In the genomic region with DNA sequence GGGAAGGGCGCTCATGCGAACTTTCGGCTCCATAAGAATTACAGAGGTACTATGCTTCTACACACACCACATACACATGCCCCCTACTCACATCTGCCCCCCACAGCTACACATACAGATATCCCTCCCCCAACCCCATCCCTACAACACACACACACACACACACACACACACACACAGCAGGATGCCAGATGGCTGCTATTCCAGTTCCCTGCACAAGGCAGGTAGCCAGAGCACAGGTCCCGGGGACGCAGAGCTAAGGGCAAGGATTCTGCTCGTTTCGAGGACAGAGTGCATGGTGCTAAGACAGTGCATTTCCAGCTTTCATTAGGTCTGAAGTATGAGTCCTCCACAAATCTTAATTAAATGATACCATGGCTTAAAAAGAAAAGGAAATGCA, we compare ENCODE assay signal across 18 mouse cellular contexts.
A peak's percentile ranks its signal among the peaks of the same experiment; 100 is the strongest.
DNase-seq lines count a peak whose midpoint lies in the region; ATAC-seq lines count a peak whose summit lies in the region.
"Had no signal": no experiment of that assay in that cellular context is flagged by ENCODE, and none has a peak within 500 bp of the region (broad histone marks: within the 10 kb centered on the region; RNA-seq: fewer than 3 reads in every experiment).

No protein-coding gene starts in this region.

- 0 out of 2 replicates have a peak, but pooled peaks have one; percentile 11 for ATAC-seq in forebrain, embryonic 16.5 days
- ATAC-seq in forebrain, embryonic 12.5 days (ENCODE audit: low FRiP score) = no peak
- no peak for ATAC-seq in limb, embryonic 13.5 days (ENCODE audit: low FRiP score, low read depth)
- ATAC-seq in limb, embryonic 15.5 days (ENCODE audit: insufficient number of reproducible peaks, low FRiP score, low TSS enrichment, low read depth) = no peak

- H3K27me3 ChIP-seq in forebrain, embryonic 16.5 days (replicated peaks; ENCODE audit: control insufficient read depth, insufficient read depth, low read length) = no peaks in the 10 kb centered on the region
- no peaks in the 10 kb centered on the region for H3K27me3 ChIP-seq in forebrain, embryonic 12.5 days
- H3K27me3 ChIP-seq in limb, embryonic 13.5 days = no peaks in the 10 kb centered on the region
- H3K27me3 ChIP-seq in limb, embryonic 10.5 days (ENCODE audit: low read depth, poor library complexity, severe bottlenecking) = no peaks in the 10 kb centered on the region
- no peaks in the 10 kb centered on the region for H3K27me3 ChIP-seq in limb, embryonic 15.5 days
- H3K27me3 ChIP-seq: embryonic facial prominence, embryonic 12.5 days; hindbrain, embryonic 12.5 days; liver, embryonic 13.5 days; midbrain, embryonic 12.5 days had no signal

- no peaks in the 10 kb centered on the region for H3K9me3 ChIP-seq in forebrain, embryonic 16.5 days (ENCODE audit: control insufficient read depth, low read length)
- no peaks in the 10 kb centered on the region for H3K9me3 ChIP-seq in forebrain, embryonic 12.5 days
- H3K9me3 ChIP-seq in limb, embryonic 13.5 days = no peaks in the 10 kb centered on the region
- no peaks in the 10 kb centered on the region for H3K9me3 ChIP-seq in limb, embryonic 10.5 days (replicated peaks)
- no peaks in the 10 kb centered on the region for H3K9me3 ChIP-seq in limb, embryonic 15.5 days
- H3K9me3 ChIP-seq: embryonic facial prominence, embryonic 12.5 days; hindbrain, embryonic 12.5 days; liver, embryonic 13.5 days; midbrain, embryonic 12.5 days had no signal

- H3K27ac ChIP-seq in forebrain, embryonic 16.5 days (ENCODE audit: low read length) = no peak overlapping the region
- H3K27ac ChIP-seq in forebrain, embryonic 12.5 days = no peak overlapping the region
- peak overlapping the region; percentile 28; the same call in 1 of the 2 replicates for H3K27ac ChIP-seq in limb, embryonic 13.5 days
- H3K27ac ChIP-seq in limb, embryonic 10.5 days = no peak overlapping the region
- H3K27ac ChIP-seq in limb, embryonic 15.5 days = 0 out of 2 replicates have a peak overlapping the region, but pooled peaks have one; percentile 28
- H3K27ac ChIP-seq: hindbrain, embryonic 12.5 days; midbrain, embryonic 12.5 days had no signal

- DNase-seq in limb, embryonic 10.5 days (ENCODE audit: low spot score) = no peak
- DNase-seq in cerebellum, adult 18-20 months = peak; percentile 18 to 33
- no peak for DNase-seq in right cerebral cortex, adult 18-20 months
- DNase-seq: adrenal gland, postnatal 10 days; B cell, adult 2 months; gastrocnemius, postnatal 36 days; kidney, adult 9 months; liver, embryonic 13.5 days; spleen, adult 18-20 months; thymus, postnatal 4 days had no signal

- no peak overlapping the region for H3K9ac ChIP-seq in forebrain, embryonic 16.5 days (replicated peaks; ENCODE audit: low read depth, low read length)
- H3K9ac ChIP-seq in forebrain, embryonic 12.5 days = no peak overlapping the region
- H3K9ac ChIP-seq in limb, embryonic 13.5 days = no peak overlapping the region
- H3K9ac ChIP-seq in limb, embryonic 15.5 days = no peak overlapping the region
- H3K9ac ChIP-seq: embryonic facial prominence, embryonic 12.5 days; hindbrain, embryonic 12.5 days; liver, embryonic 13.5 days; midbrain, embryonic 12.5 days had no signal

- H3K36me3 ChIP-seq in forebrain, embryonic 16.5 days (ENCODE audit: control insufficient read depth, insufficient read depth) = no peaks in the 10 kb centered on the region
- H3K36me3 ChIP-seq in forebrain, embryonic 12.5 days (replicated peaks) = peaks cover 11% of the 10 kb centered on the region; the same call in 1 of the 2 replicates
- H3K36me3 ChIP-seq in limb, embryonic 13.5 days = peaks cover 90% of the 10 kb centered on the region
- H3K36me3 ChIP-seq in limb, embryonic 10.5 days = peaks cover 98% of the 10 kb centered on the region
- H3K36me3 ChIP-seq in limb, embryonic 15.5 days = peaks cover 44% of the 10 kb centered on the region
- H3K36me3 ChIP-seq: midbrain, embryonic 12.5 days had no signal

- no peak overlapping the region for H3K4me3 ChIP-seq in forebrain, embryonic 16.5 days (replicated peaks; ENCODE audit: low read length)
- no peak overlapping the region for H3K4me3 ChIP-seq in forebrain, embryonic 12.5 days (replicated peaks)
- no peak overlapping the region for H3K4me3 ChIP-seq in limb, embryonic 13.5 days
- H3K4me3 ChIP-seq in limb, embryonic 10.5 days = no peak overlapping the region
- H3K4me3 ChIP-seq in limb, embryonic 15.5 days = no peak overlapping the region
- H3K4me3 ChIP-seq: embryonic facial prominence, embryonic 12.5 days; hindbrain, embryonic 12.5 days; layer of hippocampus, adult 2 months; liver, embryonic 13.5 days; midbrain, embryonic 12.5 days had no signal

- H3K4me1 ChIP-seq in forebrain, embryonic 16.5 days (replicated peaks; ENCODE audit: control insufficient read depth, insufficient read depth, low read length) = peaks cover 13% of the 10 kb centered on the region
- no peaks in the 10 kb centered on the region for H3K4me1 ChIP-seq in forebrain, embryonic 12.5 days
- peaks cover 39% of the 10 kb centered on the region for H3K4me1 ChIP-seq in limb, embryonic 13.5 days
- H3K4me1 ChIP-seq in limb, embryonic 10.5 days = peaks cover 9% of the 10 kb centered on the region; the same call in 1 of the 2 replicates
- peaks cover 23% of the 10 kb centered on the region for H3K4me1 ChIP-seq in limb, embryonic 15.5 days
- H3K4me1 ChIP-seq: liver, embryonic 13.5 days; midbrain, embryonic 12.5 days had no signal

- whole genome bisulfite sequencing in forebrain, embryonic 16.5 days = 72% methylated on average over 7 of the region's 7 CpGs
- 82% methylated on average over 7 of the region's 7 CpGs for WGBS in forebrain, embryonic 12.5 days
- 74% methylated on average over 7 of the region's 7 CpGs for WGBS in limb, embryonic 13.5 days
- WGBS in limb, embryonic 10.5 days = 88% methylated on average over 7 of the region's 7 CpGs
- 69% methylated on average over 7 of the region's 7 CpGs for WGBS in limb, embryonic 15.5 days

- no peak overlapping the region for H3K4me2 ChIP-seq in forebrain, embryonic 16.5 days (ENCODE audit: low read length)
- H3K4me2 ChIP-seq in forebrain, embryonic 12.5 days = no peak overlapping the region
- H3K4me2 ChIP-seq in limb, embryonic 13.5 days (replicated peaks) = no peak overlapping the region
- H3K4me2 ChIP-seq in limb, embryonic 15.5 days = no peak overlapping the region
- H3K4me2 ChIP-seq: embryonic facial prominence, embryonic 12.5 days; hindbrain, embryonic 12.5 days; liver, embryonic 13.5 days; midbrain, embryonic 12.5 days had no signal

Comparison
In these comparisons a context has a peak if more than half of its experiments do, and no peak if none do; other contexts are left out.
1. H3K27ac ChIP-seq: peak in limb, embryonic 13.5 days (single experiment) and limb, embryonic 15.5 days (single experiment); none in forebrain, embryonic 16.5 days (single experiment), forebrain, embryonic 12.5 days (single experiment) and limb, embryonic 10.5 days (single experiment).
2. DNase-seq: peak in cerebellum, adult 18-20 months (2 of 2); none in limb, embryonic 10.5 days (single experiment) and right cerebral cortex, adult 18-20 months (single experiment).